Mouse (Mus musculus): Measurements from ENCODE around the gene Cdk17. TPM values are rescaled to one million over a fixed set of nuclear protein-coding genes. Genes with fewer than 3 reads are reported as not detected.
A peak's percentile ranks its signal among the peaks of the same experiment; 100 is the strongest.

The Cdk17 gene
- polyA plus RNA-seq, 1 experiment from 2014 or later: 29.9 TPM

- TF ChIP-seq CTCF (IDR thresholded peaks at IDR 0.05): no peak
- ChIA-PET CTCF (no interaction called here), POLR2A (no interaction called here)
- ATAC-seq: no peak
- DNase-seq (ENCODE audit: low read depth, low spot score): no peak
- in situ Hi-C loops (cut with MboI; ENCODE audit: low pct_unique_long_range_greater_than_20kb): no loop called here
- no peaks in the 10 kb centered on the region for H3K27me3 ChIP-seq
Observed at GRCm38 (mm10) chr10:93268339-93268738, 107.7 kb downstream of the Cdk17 start.

GRCm38 (mm10) chr10:93269744-93270143, 109.1 kb downstream of the Cdk17 start:
- ATAC-seq (no peak), DNase-seq (ENCODE audit: low read depth, low spot score) (no peak)
- TF ChIP-seq CTCF (IDR thresholded peaks at IDR 0.05): no peak
- CTCF ChIA-PET: interaction anchor here (1.0 to 1.2 kb wide), 2 partner anchors 15 to 16 kb away, joined by 3 to 4 read pairs; no protein-coding TSS in a partner anchor
- POLR2A ChIA-PET: no interaction called here
- in situ Hi-C loops (cut with MboI; ENCODE audit: low pct_unique_long_range_greater_than_20kb): no loop called here
- no peaks in the 10 kb centered on the region for H3K27me3 ChIP-seq

- CTCF ChIA-PET: no interaction called here
- POLR2A ChIA-PET: no interaction called here
- in situ Hi-C loops (cut with MboI; ENCODE audit: low pct_unique_long_range_greater_than_20kb): no loop called here
- ATAC-seq (no peak), DNase-seq (ENCODE audit: low read depth, low spot score) (no peak)
- TF ChIP-seq CTCF (IDR thresholded peaks at IDR 0.05): no peak
- H3K27me3 ChIP-seq: no peaks in the 10 kb centered on the region
Observed at GRCm38 (mm10) chr10:93270889-93271460, 110.3 kb downstream of the Cdk17 start.

GRCm38 (mm10) chr10:93271831-93272230, 111.2 kb downstream of the Cdk17 start:
- ChIA-PET CTCF (interaction anchor here (1.8 to 2.4 kb wide), 5 partner anchors 7 to 116 kb away, joined by 6 to 16 read pairs (median 7); no protein-coding TSS in a partner anchor), POLR2A (no interaction called here)
- H3K27me3 ChIP-seq: no peaks in the 10 kb centered on the region
- ATAC-seq (no peak), DNase-seq (ENCODE audit: low read depth, low spot score) (no peak)
- in situ Hi-C loops (cut with MboI; ENCODE audit: low pct_unique_long_range_greater_than_20kb): no loop called here
- TF ChIP-seq CTCF (IDR thresholded peaks at IDR 0.05): no peak

GRCm38 (mm10) chr10:93272986-93273982, 112.6 kb downstream of the Cdk17 start:
- POLR2A ChIA-PET: interaction anchor here (0.8 to 1.4 kb wide), 6 partner anchors 12 to 111 kb away, joined by 3 to 4 read pairs (median 4); no protein-coding TSS in a partner anchor
- DNase-seq (ENCODE audit: low read depth, low spot score) (no peak), ATAC-seq (peak; percentile 86)
- no peak for TF ChIP-seq CTCF (IDR thresholded peaks at IDR 0.05)
- H3K27me3 ChIP-seq: no peaks in the 10 kb centered on the region
- in situ Hi-C loops (cut with MboI; ENCODE audit: low pct_unique_long_range_greater_than_20kb): no loop called here
- CTCF ChIA-PET: interaction anchor here (1.1 to 2.4 kb wide), 13 partner anchors 9 to 192 kb away, joined by 3 to 16 read pairs (median 5); partner anchors contain the start of genes Cdk17 and Cfap54

- POLR2A ChIA-PET: interaction anchor here (0.6 to 1.2 kb wide), 2 partner anchors 13 to 102 kb away, joined by 3 to 4 read pairs; no protein-coding TSS in a partner anchor
- DNase-seq (ENCODE audit: low read depth, low spot score) (no peak), ATAC-seq (no peak)
- CTCF ChIA-PET: interaction anchor here (0.7 to 1.9 kb wide), 7 partner anchors 17 to 194 kb away, joined by 3 to 5 read pairs (median 4); partner anchors contain the start of genes Cdk17 and Cfap54
- in situ Hi-C loops (cut with MboI; ENCODE audit: low pct_unique_long_range_greater_than_20kb): no loop called here
- TF ChIP-seq CTCF (IDR thresholded peaks at IDR 0.05): no peak
- no peaks in the 10 kb centered on the region for H3K27me3 ChIP-seq
Observed at GRCm38 (mm10) chr10:93274277-93274696, 113.6 kb downstream of the Cdk17 start.

GRCm38 (mm10) chr10:93275212-93276136, 114.8 kb downstream of the Cdk17 start:
- no peak for ATAC-seq
- TF ChIP-seq CTCF (IDR thresholded peaks at IDR 0.05): no peak
- POLR2A ChIA-PET: no interaction called here
- in situ Hi-C loops (cut with MboI; ENCODE audit: low pct_unique_long_range_greater_than_20kb): no loop called here
- no peaks in the 10 kb centered on the region for H3K27me3 ChIP-seq
- no peak for DNase-seq (ENCODE audit: low read depth, low spot score)
- CTCF ChIA-PET: interaction anchor here (1.0 kb wide), 2 partner anchors 21 to 205 kb away, joined by 3 to 4 read pairs; no protein-coding TSS in a partner anchor

- DNase-seq (ENCODE audit: low read depth, low spot score) (no peak), ATAC-seq (no peak)
- no peak for TF ChIP-seq CTCF (IDR thresholded peaks at IDR 0.05)
- no peaks in the 10 kb centered on the region for H3K27me3 ChIP-seq
- POLR2A ChIA-PET: no interaction called here
- CTCF ChIA-PET: interaction anchor here (1.6 to 2.2 kb wide), 2 partner anchors 10 to 41 kb away, joined by 3 to 11 read pairs; no protein-coding TSS in a partner anchor
- in situ Hi-C loops (cut with MboI; ENCODE audit: low pct_unique_long_range_greater_than_20kb): no loop called here
Observed at GRCm38 (mm10) chr10:93276349-93276763, 115.7 kb downstream of the Cdk17 start.

GRCm38 (mm10) chr10:93276857-93277256, 116.2 kb downstream of the Cdk17 start:
- POLR2A ChIA-PET: interaction anchor here (1.2 kb wide), 1 partner anchor 10 kb away, joined by 3 read pairs; no protein-coding TSS in a partner anchor
- TF ChIP-seq CTCF (IDR thresholded peaks at IDR 0.05): no peak
- ATAC-seq (no peak), DNase-seq (ENCODE audit: low read depth, low spot score) (no peak)
- H3K27me3 ChIP-seq: no peaks in the 10 kb centered on the region
- in situ Hi-C loops (cut with MboI; ENCODE audit: low pct_unique_long_range_greater_than_20kb): no loop called here
- CTCF ChIA-PET: interaction anchor here (1.6 to 2.2 kb wide), 2 partner anchors 10 to 42 kb away, joined by 3 to 11 read pairs; no protein-coding TSS in a partner anchor
